In genomic region chr2:31036811-31037210, GRCm38 (mm10) we compare ENCODE assay signal across 15 mouse cellular contexts.
"Had no signal": no experiment of that assay in that cellular context is flagged by ENCODE, and none has a peak within 500 bp of the region (broad histone marks: within the 10 kb centered on the region; RNA-seq: fewer than 3 reads in every experiment).

No protein-coding gene starts in this region.

- H3K9ac ChIP-seq: limb, embryonic 13.5 days; liver, embryonic 14.5 days; neural tube, embryonic 12.5 days had no signal

- H3K4me1 ChIP-seq: limb, embryonic 13.5 days; midbrain, embryonic 10.5 days; neural tube, embryonic 12.5 days had no signal

- H3K27me3 ChIP-seq: limb, embryonic 13.5 days; neural tube, embryonic 12.5 days had no signal

- H3K4me3 ChIP-seq: limb, embryonic 13.5 days; midbrain, embryonic 10.5 days; myocyte; neural tube, embryonic 12.5 days had no signal

- H3K27ac ChIP-seq: limb, embryonic 13.5 days; liver, embryonic 14.5 days; midbrain, embryonic 10.5 days; neural tube, embryonic 12.5 days; stomach, postnatal 0 days had no signal

- ATAC-seq: intestine, postnatal 0 days had no signal

- DNase-seq: kidney, adult 8-10 months; kidney, postnatal 36 days; left cerebral cortex, postnatal 4 days; lung, adult 18-20 months; lung, postnatal 36 days; midbrain, embryonic 14.5 days; right cerebral cortex, postnatal 4 days; thymus, postnatal 4 days had no signal

- H3K4me2 ChIP-seq: limb, embryonic 13.5 days; neural tube, embryonic 12.5 days had no signal

- H3K9me3 ChIP-seq: limb, embryonic 13.5 days; midbrain, embryonic 10.5 days; neural tube, embryonic 12.5 days had no signal
